Mouse (Mus musculus) embryonic facial prominence, embryonic 15.5 days (tissue): ENCODE measurements around the gene Abca8b. TPM values are rescaled to one million over a fixed set of nuclear protein-coding genes. Genes with fewer than 3 reads are reported as not detected.
"Not testable (repeated sequence)": the region's sequence is repeated elsewhere in the genome, so short reads cannot be mapped to it uniquely, and the experiment has no call there.

Experiments used
- ATAC-seq: fragments of 200-750 bp; cut with Nextera tagmentation; 2 replicates; pipeline ENCODE4 v1.8.0; 2017; ENCODE audit warnings: low read depth, moderate TSS enrichment; ENCODE audit not compliant: insufficient number of reproducible peaks, low FRiP score, low TSS enrichment
- H3K27ac ChIP-seq: fragments of 300-500 bp; sonication (generic); replicated peaks from 2 replicates; pipeline ENCODE4 v1.5.1; 2015; ENCODE audit warnings: mild to moderate bottlenecking, inconsistent platforms
- H3K27me3 ChIP-seq: fragments of 300-500 bp; sonication (generic); 2 replicates; pipeline ENCODE4 v1.6.1; 2015; ENCODE audit warnings: inconsistent platforms
- H3K36me3 ChIP-seq: fragments of 300-500 bp; sonication (generic); 2 replicates; pipeline ENCODE4 v1.6.1; 2015; ENCODE audit warnings: mild to moderate bottlenecking, inconsistent platforms
- H3K4me1 ChIP-seq: fragments of 300-500 bp; sonication (generic); 2 replicates; pipeline ENCODE4 v1.6.1; 2015; ENCODE audit warnings: inconsistent platforms
- H3K4me2 ChIP-seq: fragments of 300-500 bp; sonication (generic); replicated peaks from 2 replicates; pipeline ENCODE4 v1.6.1; 2015; ENCODE audit warnings: mild to moderate bottlenecking, inconsistent platforms
- H3K4me3 ChIP-seq: fragments of 300-500 bp; sonication (generic); replicated peaks from 2 replicates; pipeline ENCODE4 v1.5.1; 2015; ENCODE audit warnings: mild to moderate bottlenecking, inconsistent platforms
- H3K9ac ChIP-seq: fragments of 300-500 bp; sonication (generic); 2 replicates; pipeline ENCODE4 v1.6.1; 2015; ENCODE audit warnings: inconsistent platforms
- H3K9me3 ChIP-seq: fragments of 300-500 bp; sonication (generic); replicated peaks from 2 replicates; pipeline ENCODE4 v1.6.1; 2016; ENCODE audit warnings: inconsistent platforms
- WGBS: fragments of 180-500 bp; shearing (Covaris S2); methylation state at CpG from one replicate; pipeline ENCODE4 v1.1.7; 2015; 5-methylcytosine and 5-hydroxymethylcytosine counted together
- polyA plus RNA-seq: library from polyadenylated mRNA; unstranded; fragments of >200 nt; fragmentation: Nextera tagmentation; extraction: Ambion mirVana; gene quantifications from 2 replicates; pipeline ENCODE4 v1.2.1, GENCODE M21; 2015

Gene Abca8b
- polyA plus RNA-seq, 1 experiment from 2014 or later: 1.9 TPM

DNA sequence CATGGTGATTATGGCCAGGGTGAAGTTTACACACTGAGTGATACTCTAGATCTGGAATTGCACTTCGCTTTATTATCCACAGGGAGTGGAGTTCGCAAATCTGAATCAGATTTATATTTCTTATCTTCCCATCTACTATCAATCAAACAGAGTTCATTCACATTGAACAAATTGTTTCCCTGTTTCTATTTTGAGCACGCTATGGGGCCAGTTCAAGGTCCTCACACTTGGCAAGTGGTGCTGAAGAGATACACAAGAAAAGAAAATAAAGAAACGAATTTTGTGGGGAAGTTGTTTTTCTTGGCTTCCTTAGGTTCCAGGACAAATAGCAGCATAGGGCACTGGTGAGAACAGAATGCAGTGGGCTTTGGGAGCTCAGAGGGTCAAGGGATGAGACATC lies 25.1 kb downstream of the Abca8b start:
- WGBS: 71% methylated on average over 4 of the region's 4 CpGs
- no peak for ATAC-seq
- Histone ChIP-seq H3K4me2 (no peak overlapping the region), H3K27ac (no peak overlapping the region), H3K36me3 (no peaks in the 10 kb centered on the region), H3K9ac (no peak overlapping the region), H3K9me3 (no peaks in the 10 kb centered on the region), H3K27me3 (no peaks in the 10 kb centered on the region), H3K4me1 (no peaks in the 10 kb centered on the region), H3K4me3 (no peak overlapping the region)

DNA sequence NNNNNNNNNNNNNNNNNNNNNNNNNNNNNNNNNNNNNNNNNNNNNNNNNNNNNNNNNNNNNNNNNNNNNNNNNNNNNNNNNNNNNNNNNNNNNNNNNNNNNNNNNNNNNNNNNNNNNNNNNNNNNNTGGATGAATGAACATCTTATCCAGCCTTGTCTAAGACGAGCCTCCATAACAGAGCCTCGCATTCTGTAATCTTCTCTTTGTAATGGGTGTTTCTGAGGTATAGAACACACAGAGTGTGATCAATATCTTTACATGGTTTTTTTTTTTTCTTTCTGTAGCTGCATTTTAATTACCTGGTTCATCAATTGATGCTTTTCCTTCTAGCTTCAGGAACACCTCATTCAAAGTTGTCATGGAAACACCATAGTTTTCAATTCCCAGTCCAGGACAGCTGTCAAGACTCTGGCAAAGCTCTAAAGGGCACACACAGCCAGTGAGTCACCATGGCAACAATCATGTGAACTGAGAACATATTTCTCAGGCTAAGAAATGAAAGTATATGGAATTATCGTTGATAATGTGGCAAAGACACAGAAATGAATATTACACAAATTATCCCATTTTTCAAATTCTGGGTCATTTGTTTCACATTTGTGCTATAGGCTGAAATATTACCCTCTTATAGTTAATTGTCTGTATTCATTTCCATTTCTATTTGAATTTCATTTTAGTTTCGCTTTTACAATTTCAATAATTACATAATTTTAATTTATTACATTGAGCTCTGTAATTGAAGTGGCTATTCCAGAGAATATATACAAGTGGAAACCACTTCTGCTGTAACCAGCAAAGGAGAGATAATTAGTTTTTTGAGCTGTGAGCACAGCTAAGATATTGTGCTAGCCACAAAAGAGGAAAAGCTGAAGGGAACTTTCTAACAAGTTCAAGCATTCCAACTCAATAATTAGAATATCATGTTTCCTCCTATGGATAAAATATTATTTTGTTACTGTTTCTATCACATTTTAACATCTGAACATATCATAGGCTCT lies 33.9 kb downstream of the Abca8b start:
- no peak overlapping the region for H3K4me2 ChIP-seq
- no peaks in the 10 kb centered on the region for H3K4me1 ChIP-seq
- no peak overlapping the region for H3K27ac ChIP-seq
- no peaks in the 10 kb centered on the region for H3K36me3 ChIP-seq
- no peak overlapping the region for H3K4me3 ChIP-seq
- H3K9ac ChIP-seq: no peak overlapping the region
- H3K27me3 ChIP-seq: no peaks in the 10 kb centered on the region
- 79% methylated on average over 4 of the region's 4 CpGs for WGBS
- ATAC-seq: no peak
- no peaks in the 10 kb centered on the region for H3K9me3 ChIP-seq

DNA sequence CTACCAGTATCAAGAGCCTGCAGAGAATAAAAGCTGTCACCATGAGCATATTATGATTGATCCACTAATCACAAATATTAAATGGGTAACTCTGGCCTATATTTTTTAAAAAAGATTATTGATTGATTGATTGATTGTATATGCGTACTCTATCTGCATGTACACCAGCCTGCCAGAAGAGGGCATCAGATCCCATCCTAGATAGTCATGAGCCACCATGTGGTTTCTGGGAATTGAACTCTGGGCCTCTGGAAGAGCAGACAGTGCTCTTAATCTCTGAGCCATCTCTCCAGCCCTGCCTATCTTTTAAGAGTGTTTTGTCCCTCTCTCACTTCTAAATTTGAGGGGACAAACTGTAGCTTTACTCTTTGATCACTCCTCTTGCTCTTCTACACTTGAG lies 40.5 kb downstream of the Abca8b start:
- Histone ChIP-seq H3K9me3 (no peaks in the 10 kb centered on the region), H3K4me3 (no peak overlapping the region), H3K4me2 (no peak overlapping the region), H3K4me1 (no peaks in the 10 kb centered on the region), H3K9ac (no peak overlapping the region), H3K36me3 (no peaks in the 10 kb centered on the region), H3K27me3 (no peaks in the 10 kb centered on the region), H3K27ac (no peak overlapping the region)
- no peak for ATAC-seq
- WGBS: 88% methylated on average over 1 of the region's 1 CpGs

DNA sequence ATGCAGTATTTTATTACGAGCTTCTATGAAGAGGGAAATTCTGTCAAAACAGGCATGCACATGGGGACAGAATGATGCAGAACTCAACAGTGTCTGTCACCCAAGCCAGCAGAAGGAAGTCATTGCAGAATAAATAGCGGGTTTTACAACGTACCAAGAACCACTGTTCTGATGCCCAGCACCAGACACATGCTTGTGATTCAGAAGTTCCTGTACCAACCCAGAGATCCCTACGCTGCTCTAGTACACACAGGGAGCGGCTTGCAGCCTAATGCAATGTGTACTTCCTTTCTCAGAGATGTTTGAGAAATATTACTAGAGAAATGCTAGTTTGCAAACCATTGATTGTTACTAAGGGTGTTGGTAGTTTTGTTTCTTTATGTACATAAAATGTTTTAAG lies 58.7 kb downstream of the Abca8b start:
- Histone ChIP-seq H3K4me3 (no peak overlapping the region), H3K27ac (no peak overlapping the region), H3K9me3 (no peaks in the 10 kb centered on the region), H3K9ac (no peak overlapping the region), H3K4me1 (no peaks in the 10 kb centered on the region), H3K36me3 (no peaks in the 10 kb centered on the region), H3K27me3 (no peaks in the 10 kb centered on the region), H3K4me2 (no peak overlapping the region)
- 83% methylated on average over 5 of the region's 5 CpGs for WGBS
- ATAC-seq: no peak

DNA sequence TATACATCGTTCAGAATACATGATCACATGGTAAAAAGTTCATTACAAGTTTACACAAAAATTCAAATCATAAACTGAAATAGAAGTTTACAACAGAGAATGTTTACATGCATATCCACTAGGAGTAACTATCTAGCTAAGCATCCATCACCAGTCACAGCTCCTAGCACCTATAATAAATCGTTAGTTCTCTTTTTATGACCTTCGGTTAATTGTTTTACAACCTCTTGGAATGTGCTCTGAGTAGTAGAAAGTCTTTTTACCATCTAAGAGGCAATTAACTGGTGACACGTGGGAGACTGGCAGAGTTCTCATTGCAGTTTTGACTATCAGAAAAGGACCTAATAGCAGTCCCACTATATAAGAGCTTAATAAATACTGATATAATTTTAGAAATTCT lies 62.4 kb downstream of the Abca8b start:
- 80% methylated on average over 4 of the region's 4 CpGs for WGBS
- H3K4me3 ChIP-seq, ATAC-seq, H3K9ac ChIP-seq, H3K9me3 ChIP-seq, H3K36me3 ChIP-seq, H3K27ac ChIP-seq, H3K27me3 ChIP-seq, H3K4me2 ChIP-seq, H3K4me1 ChIP-seq: not testable (repeated sequence)

DNA sequence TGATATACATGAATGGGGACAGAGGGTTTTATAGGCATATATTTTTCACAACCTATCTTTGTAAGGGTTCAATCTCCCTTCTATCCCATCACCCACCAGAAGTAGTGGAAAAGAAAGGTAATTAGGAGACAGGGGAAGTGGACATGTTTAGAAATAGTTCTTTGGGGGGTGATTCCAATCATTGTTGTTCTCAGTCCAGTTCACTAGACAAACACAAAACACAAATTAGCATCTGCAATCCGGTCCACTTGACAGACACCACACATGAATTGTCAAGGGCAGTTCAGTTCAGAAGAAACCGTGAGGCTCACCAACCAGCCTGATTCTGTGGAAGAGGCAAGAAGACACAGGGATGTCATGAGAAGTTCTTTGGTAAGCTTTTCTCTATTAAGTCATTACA lies 67.2 kb downstream of the Abca8b start:
- no peaks in the 10 kb centered on the region for H3K9me3 ChIP-seq
- WGBS: 86% methylated on average over 2 of the region's 2 CpGs
- no peaks in the 10 kb centered on the region for H3K27me3 ChIP-seq
- H3K9ac ChIP-seq: no peak overlapping the region
- ATAC-seq: no peak
- H3K4me2 ChIP-seq: no peak overlapping the region
- H3K36me3 ChIP-seq: no peaks in the 10 kb centered on the region
- no peaks in the 10 kb centered on the region for H3K4me1 ChIP-seq
- H3K27ac ChIP-seq: no peak overlapping the region
- H3K4me3 ChIP-seq: no peak overlapping the region

DNA sequence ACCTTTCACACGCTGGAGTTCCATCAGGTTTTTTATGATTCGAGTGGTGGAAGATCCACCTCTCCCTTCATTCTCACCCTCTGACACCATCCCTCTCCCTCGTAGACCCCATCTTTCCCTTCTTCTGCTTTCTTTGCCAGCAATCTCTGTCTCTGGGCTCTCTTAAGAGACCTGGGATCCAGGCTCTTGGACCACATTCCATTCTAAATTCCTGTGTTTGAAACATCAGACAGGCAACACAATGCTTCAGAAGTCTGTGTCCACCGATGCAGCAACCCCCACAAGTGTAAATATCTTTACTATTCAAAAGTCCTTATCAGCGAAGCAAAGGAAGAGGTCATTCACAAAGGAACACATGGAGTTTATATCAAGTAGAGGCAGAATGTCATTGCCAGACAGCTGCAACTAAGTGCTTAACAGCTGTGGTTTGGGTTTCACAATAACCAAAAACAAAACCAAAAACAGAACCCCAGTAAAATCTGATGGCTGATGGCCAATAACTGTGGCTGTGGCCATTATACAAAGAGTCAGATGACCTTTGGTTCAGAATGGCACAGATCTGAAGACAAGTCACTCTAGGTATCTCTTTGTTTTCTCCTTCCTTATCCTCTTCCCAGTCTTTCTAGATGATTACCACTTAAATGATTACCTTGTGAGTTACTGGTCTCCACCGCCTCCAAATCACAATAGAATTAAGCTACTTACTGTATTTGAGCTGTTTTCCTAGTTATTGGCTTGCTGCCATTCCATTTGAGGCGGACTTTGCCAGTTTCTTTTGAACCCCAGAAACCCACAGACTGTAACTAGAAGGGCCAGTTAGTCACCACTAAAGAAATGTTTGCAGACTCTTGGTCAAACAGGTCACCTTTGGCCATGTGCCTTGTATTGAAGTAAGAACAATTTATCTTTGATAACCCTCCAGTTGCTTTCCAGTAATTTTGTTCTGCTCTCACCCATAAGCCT lies 68.6 kb downstream of the Abca8b start:
- no peak for ATAC-seq
- H3K27ac ChIP-seq: no peak overlapping the region

DNA sequence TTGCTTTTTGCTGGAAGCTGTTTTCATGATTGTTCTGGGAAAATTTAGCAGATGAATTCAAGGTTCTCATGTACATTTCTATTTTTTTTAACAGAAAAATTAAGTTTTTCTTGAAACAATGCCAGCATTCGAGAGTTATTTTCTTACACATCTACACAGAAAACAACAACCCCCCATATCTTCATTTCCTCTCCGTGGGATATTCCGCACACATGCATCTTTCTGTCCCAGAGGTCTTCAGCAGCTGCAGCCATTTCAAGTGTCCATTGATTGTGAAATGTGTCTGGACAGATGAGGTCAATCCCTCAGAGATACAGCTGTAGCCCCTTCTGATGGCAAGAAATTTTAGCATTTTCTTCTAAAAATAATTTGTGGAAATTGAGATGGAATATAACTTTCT lies 73.4 kb downstream of the Abca8b start:
- Histone ChIP-seq H3K27ac (no peak overlapping the region), H3K27me3 (no peaks in the 10 kb centered on the region), H3K9ac (no peak overlapping the region), H3K4me1 (no peaks in the 10 kb centered on the region), H3K4me2 (no peak overlapping the region), H3K4me3 (no peak overlapping the region), H3K36me3 (no peaks in the 10 kb centered on the region), H3K9me3 (no peaks in the 10 kb centered on the region)
- 66% methylated on average over 3 of the region's 3 CpGs for WGBS
- no peak for ATAC-seq

More for the DNA sequence above, 68.6 kb downstream of the Abca8b start:
- H3K4me3 ChIP-seq: no peak overlapping the region
- no peaks in the 10 kb centered on the region for H3K9me3 ChIP-seq
- no peaks in the 10 kb centered on the region for H3K27me3 ChIP-seq
- H3K4me1 ChIP-seq: no peaks in the 10 kb centered on the region
- H3K4me2 ChIP-seq: no peak overlapping the region
- H3K36me3 ChIP-seq: no peaks in the 10 kb centered on the region
- no peak overlapping the region for H3K9ac ChIP-seq
- 55% methylated on average over 7 of the region's 7 CpGs for WGBS

DNA sequence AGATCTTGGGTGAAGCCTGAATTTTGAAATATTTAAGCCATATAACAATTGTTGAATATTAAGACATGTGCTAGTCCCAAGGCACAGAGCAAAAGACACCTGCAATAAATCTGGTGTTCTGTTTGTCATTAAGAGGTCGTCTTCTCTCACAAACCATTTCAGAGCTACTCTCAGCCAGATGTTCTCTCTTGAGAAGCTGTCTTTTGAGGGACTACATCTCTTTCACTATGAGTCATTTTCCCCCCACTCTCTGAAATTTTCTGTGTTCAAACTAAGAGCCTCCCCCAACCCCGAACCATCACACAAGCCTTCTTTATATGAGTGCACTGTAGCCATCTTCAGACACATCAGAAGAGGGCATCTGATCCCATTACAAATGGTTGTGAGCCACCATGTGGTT lies 76.2 kb downstream of the Abca8b start:
- no peaks in the 10 kb centered on the region for H3K9me3 ChIP-seq
- H3K9ac ChIP-seq: no peak overlapping the region
- 38% methylated on average over 2 of the region's 2 CpGs for WGBS
- no peak overlapping the region for H3K4me3 ChIP-seq
- ATAC-seq: no peak
- H3K36me3 ChIP-seq: no peaks in the 10 kb centered on the region
- H3K4me1 ChIP-seq: no peaks in the 10 kb centered on the region
- H3K27me3 ChIP-seq: no peaks in the 10 kb centered on the region
- no peak overlapping the region for H3K4me2 ChIP-seq
- no peak overlapping the region for H3K27ac ChIP-seq

DNA sequence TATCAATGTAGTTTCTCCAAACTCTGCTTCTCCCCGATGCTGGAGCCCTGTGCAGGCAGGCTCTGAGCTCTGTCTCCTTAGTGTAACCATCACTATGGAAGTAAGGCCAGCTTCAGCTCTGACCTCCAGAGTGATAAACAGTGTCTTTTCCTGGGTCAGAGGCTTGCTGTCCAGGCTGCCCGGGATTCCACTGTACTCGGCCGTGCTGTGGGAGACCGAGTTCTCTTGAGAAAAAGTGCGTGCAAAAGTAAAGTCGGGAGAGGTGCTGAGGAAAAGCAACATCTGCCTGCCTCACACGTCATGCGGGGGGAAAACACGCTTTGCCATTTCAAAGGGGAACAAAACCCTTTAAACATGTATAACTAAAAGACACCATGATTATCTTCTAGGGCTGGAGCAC lies 79.0 kb downstream of the Abca8b start:
- Histone ChIP-seq H3K27me3 (no peaks in the 10 kb centered on the region), H3K27ac (no peak overlapping the region), H3K9me3 (no peaks in the 10 kb centered on the region), H3K4me2 (no peak overlapping the region), H3K4me3 (no peak overlapping the region), H3K4me1 (no peaks in the 10 kb centered on the region), H3K9ac (no peak overlapping the region), H3K36me3 (no peaks in the 10 kb centered on the region)
- ATAC-seq: no peak
- 74% methylated on average over 10 of the region's 10 CpGs for WGBS

DNA sequence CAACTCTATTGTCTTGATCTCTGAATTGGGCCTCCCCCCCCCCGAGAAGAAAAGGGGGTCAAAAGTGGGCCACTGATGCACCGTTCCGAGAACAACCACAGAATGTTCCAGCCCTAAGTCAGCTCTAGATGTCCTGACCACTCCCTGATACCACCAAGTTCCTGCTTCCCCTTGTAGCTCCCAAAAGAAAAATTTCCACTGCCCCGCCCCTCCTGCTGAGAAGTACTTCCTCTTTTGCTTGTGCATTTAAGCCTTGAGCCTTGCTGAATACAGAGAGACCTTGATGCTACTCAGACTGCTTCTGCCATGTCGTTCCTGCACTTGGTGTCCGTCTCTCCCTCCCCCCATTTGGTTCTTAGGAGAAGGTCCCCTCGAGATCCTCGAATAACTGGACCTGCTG lies 82.5 kb downstream of the Abca8b start:
- H3K27ac ChIP-seq, H3K27me3 ChIP-seq, H3K36me3 ChIP-seq, H3K9me3 ChIP-seq, H3K4me3 ChIP-seq, H3K4me1 ChIP-seq, H3K9ac ChIP-seq, ATAC-seq, H3K4me2 ChIP-seq: not testable (repeated sequence)
- 87% methylated on average over 8 of the region's 8 CpGs for WGBS
